Mouse (Mus musculus) lung, postnatal 0 days (tissue): Measurements from ENCODE around the gene Dock4.

Source experiments
- CTCF ChIP-seq: IDR thresholded peaks from 2 replicates; pipeline ENCODE4 v1.5.1; 2016; ENCODE audit warnings: antibody characterized with exemption, mild to moderate bottlenecking
- EP300 ChIP-seq: IDR thresholded peaks from 2 replicates; pipeline ENCODE4 v1.6.1; 2016; ENCODE audit warnings: antibody characterized with exemption, mild to moderate bottlenecking, control low read depth

GRCm38 (mm10) chr12:40504687-40505086 is 58.9 kb downstream of the Dock4 start:
- TF ChIP-seq CTCF: no peak
- TF ChIP-seq EP300: no peak
